Mouse (Mus musculus) testis, postnatal 10 days (tissue): Measurements from ENCODE around the gene Pramef6.
"Not testable (repeated sequence)": the region's sequence is repeated elsewhere in the genome, so short reads cannot be mapped to it uniquely, and the experiment has no call there.

Experiments used
- DNase-seq: peaks from one replicate; pipeline ENCODE4 v3.0.0; 2021; ENCODE audit warnings: low spot score

Gene Pramef6

DNA sequence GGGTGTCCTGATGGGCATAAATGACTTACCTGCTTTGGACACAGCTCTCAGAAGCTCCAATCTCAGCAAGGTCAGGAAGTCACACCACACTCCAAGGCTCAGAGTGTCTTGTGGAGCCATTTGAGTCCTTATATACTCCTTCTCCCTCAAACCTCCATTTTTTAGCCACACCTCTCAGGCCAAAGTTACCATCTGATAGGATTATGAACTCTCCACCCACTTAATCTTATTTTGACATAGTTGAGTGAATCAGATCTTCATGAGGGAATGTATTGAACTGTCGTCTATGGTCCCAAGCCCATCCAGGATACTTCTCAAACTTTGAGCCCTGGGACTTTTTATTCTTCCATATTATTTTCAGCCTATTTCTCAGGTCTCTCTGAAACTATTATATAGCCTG lies at the start of gene Pramef6:
TSS of gene Pramef6 (minus strand) at position 101 of the 400 bp plus-strand sequence.
- not testable (repeated sequence) for DNase-seq

GRCm38 (mm10) chr4:143894406-143894805 lies 5.8 kb downstream of the Pramef6 start:
- DNase-seq: not testable (repeated sequence)

- not testable (repeated sequence) for DNase-seq
Observed at GRCm38 (mm10) chr4:143882371-143882770, 17.8 kb downstream of the Pramef6 start.

GRCm38 (mm10) chr4:143846197-143846596 lies 54.0 kb downstream of the Pramef6 start, which contains the start of gene Gm13103:
TSS of gene Gm13103 (plus strand) at chr4:143846497.
- not testable (repeated sequence) for DNase-seq
